Mouse (Mus musculus) kidney, adult 8-10 months (tissue): ENCODE measurements around the gene Esrrg.

Experiments used
- DNase-seq, 2 experiments: peaks; one replicate each; pipeline ENCODE4 v3.0.0; 2022

Esrrg gene

GRCm38 (mm10) chr1:187920156-187920777 is 311.7 kb downstream of the Esrrg start:
- no peak for DNase-seq

- DNase-seq, result no peak
These were observed 322.6 kb downstream of the Esrrg start for GRCm38 (mm10) chr1:187931146-187931545.

DNA sequence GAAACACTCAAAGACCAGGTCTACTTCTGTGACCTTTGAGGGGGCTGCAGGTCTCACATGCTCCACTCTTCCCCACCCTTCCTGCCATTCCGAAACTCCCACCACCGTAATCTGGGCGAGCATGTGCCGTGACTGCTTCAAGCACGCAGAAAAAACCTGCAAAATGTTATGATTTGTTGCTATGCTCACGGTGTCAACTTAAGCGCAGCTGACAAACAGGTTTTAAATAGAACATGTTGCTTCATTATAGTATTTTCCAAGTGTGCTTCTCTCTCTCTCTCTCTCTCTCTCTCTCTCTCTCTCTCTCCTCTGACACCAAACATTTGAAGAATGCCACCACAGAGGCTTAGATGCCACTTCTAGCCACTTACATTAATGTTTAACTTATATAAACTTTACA is 330.1 kb downstream of the Esrrg start:
- no peak for DNase-seq

GRCm38 (mm10) chr1:187939078-187939477 is 330.5 kb downstream of the Esrrg start:
- DNase-seq, result no peak

- no peak for DNase-seq
These were observed 342.9 kb downstream of the Esrrg start for GRCm38 (mm10) chr1:187951506-187951905.

DNA sequence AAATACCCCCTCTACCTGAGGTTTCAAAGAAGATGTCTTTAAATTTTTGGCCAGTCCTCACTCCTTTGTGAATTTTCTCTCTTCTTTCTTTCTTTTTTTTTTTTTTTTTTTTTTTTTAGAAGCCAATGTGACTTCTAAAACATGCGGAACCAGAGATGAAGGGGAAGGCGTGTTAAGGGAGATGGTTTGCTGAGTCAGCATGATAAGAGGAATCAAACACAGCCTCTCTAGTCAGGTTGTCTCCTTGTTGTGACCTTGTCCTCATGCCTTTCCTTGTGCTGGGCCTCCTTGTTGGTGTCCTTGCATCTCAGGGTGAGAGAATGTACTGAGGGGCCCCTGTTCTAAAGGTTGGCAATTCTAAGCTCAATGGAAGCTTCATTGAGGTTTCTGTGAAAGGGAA is 348.1 kb downstream of the Esrrg start:
- DNase-seq, result no peak

DNA sequence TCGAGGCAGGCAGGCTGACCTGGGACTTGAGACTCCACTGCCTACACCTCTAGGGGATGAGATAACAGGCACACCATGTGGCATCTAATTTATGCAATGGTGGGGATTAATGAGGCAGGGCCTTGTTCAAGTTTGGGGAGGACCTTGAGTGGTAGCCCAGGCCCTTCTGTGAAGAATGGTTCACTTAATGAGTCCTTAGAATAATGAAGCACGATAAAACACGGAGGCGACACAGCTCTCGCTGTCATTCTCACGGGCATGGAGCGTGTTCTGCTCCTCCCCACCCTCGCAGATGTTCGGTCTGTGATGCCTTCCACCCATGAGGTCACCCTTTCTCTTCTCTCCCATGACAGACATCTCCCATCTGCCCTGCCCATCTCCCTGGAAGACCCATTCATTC is 350.6 kb downstream of the Esrrg start:
- DNase-seq, result no peak

GRCm38 (mm10) chr1:187961452-187961851 is 352.9 kb downstream of the Esrrg start:
- DNase-seq, result no peak

DNA sequence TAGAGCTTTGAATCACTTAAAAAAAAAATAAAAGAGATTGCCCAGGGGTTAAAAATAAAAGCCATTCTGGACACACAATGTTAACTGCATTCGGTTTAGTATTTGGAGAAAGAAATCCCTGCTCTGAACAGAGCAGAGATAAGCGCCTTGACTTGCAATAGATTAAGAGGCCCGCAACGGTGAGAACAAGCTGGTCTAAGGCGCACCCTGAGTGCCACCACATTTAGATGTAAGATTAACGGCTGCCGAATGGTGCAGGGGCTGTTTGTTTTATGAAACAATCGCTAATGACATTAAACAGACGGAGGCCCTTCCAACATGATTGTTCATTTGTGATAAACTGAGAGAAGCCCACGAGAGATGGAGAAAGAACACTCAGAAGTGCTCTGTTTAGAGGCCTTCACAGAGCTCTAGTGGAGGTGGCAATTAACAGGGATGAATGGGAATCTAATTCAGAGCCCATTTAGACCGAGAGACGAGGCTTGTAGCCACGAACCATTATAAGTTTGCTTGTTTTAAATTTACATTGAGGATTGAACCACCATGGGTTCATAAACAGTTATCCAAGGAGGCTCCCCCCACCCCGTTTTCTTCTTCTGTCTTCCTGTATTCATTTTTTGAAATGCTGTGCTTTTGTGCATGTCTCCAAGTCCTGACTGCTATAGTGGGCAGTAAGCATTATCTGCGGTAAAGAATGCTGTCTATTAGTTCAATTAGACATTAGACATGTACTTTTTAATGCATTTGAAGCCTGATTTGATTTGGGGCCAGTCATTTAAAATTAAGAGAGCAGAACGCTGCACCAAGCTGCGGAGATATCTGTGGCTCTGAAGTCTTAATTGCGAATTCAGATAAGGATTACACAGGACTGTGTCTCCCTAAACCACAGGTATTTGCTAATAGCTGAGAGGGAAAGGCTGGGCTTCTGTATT is 356.5 kb downstream of the Esrrg start:
- DNase-seq, result no peak

GRCm38 (mm10) chr1:187965921-187966320 is 357.3 kb downstream of the Esrrg start:
- no peak for DNase-seq

DNA sequence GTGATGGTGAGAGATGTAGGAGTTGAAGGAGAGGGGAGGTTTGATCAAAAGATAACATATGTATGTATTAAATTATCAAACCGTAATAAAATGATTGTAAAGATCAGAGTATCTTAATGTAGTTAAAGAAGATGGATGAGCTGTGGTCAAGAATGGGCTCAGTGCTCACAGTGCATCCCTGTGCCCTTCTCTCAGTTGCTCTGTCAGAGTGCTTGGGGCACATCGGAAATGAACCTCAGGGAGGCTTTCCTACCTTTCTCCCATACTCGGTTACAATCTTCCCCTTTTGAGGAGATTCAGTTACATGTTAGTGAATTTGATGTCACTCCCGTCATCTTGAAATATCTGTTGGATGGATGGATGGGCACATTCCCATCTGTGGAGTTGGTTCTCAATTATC is 359.8 kb downstream of the Esrrg start:
- DNase-seq, result no peak

GRCm38 (mm10) chr1:187969491-187969890 is 360.9 kb downstream of the Esrrg start:
- DNase-seq, result no peak

DNA sequence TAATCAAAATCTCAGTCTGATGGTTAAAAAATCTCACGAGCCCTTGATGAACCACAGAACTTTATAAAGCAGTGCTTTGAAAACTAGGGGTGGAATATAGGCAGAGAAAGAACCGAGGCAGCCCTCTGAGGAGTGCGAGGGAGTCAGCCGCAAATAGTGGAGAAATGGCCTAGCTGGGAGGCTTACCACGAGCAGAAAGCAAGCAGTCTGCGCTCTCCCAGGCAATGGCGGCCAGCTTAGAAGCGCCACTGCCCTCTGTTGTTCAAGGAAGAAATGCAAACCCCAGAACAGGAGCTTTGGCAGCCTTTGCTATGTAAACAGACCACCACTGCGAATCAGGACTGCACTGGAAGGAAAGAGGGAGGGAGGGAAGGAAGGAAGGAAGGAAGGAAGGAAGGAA is 365.8 kb downstream of the Esrrg start:
- peak in 1 of 2 experiments; percentile 19 for DNase-seq

DNA sequence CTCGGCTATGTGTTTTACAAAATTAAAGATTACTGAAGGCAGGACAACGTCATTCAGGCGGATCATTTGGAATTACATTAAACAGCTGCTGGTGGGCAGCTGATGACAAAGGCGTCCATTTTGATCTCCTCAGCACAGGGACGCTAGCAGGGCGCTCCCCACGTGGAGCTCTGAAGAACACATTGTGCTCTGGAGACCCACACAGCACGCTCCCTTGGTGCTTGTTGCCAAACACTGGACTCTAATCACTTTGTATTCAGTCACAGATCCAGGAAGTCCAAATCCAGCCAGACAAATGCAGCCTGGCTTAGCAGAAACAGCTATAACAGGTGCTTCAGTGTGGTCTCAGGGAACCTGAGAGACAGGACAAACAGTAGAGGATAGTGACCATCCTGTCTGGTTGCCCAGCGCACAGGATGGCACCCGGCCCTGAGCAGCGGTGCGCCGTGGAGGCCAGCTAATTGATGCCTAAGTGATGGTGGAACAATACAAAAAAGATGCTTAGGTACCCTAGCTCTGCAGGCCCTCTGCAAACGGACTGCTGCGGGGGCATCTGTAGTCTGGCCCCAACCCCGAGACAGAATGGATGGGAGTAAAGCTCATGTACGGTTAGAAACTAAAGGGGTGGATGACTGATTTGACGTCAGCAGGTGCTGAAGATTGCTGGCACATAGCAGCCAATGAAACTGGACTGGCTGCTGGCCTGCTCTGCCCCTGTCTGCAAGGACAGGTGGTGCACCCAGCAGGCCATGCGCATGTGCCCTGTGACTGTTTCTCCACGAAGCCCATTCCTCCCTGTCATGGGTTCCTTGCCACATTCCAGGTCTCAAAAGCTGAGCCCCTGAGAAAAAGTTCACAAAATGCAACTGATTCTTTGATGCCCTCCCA is 367.1 kb downstream of the Esrrg start:
- no peak for DNase-seq

GRCm38 (mm10) chr1:187976353-187976730 is 367.8 kb downstream of the Esrrg start:
- DNase-seq, result no peak

DNA sequence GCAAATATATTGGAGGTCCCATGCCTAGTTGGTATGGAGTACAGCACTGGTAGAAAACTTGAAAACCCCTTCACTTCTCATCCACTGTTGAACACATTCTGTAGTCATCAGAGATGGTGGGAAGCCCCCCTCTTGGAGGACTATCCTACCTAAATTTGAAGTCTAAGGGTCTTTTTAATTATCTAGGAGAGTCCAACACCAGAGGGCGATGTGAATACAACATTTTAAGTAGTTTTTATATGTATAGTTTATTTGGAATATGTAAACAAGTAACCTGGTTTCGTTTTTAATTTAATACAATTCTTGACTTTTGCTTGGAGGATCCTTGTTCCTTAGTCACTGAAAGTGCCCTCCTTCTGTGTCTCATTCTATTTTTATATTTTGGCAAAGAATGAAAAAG is 372.4 kb downstream of the Esrrg start:
- DNase-seq, result no peak

DNA sequence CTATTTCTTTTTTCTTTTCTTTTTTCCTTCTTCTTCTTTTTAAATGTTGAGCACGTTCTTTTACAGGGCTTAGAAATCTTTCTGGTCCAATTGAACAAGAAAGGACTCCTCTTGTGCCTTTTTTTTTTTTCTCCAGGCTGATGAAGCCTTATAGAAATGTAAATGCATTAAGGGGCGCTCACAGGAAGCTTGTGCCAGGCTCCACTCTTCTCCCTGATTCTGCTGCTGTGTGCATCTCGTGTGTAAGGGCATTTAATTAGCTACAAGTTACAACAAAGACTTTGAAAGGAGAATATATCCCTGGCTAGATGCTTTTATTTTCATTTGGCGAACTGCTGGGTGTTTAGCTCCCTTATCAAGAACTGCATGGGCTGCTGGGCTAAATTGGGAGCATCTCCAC is 374.6 kb downstream of the Esrrg start:
- no peak for DNase-seq

DNA sequence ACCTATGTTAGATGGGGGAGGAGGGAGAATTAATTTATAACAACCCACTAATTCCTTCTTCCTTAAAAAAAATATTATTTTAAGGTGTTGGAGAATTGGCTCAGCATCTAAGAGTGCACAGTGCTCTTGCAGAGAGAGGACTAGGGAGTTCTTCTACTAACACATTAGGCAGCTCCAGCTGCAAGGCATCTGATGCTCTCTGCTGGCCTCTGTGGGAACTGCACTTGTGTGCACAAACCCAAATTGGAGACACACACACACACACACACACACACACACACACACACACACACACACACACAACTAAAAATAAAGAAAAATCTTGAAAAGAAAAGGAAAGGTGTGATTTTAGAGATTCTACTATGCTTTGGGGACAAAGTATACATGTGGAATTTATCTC is 381.6 kb downstream of the Esrrg start:
- DNase-seq, result peak in 1 of 2 experiments; percentile 13

GRCm38 (mm10) chr1:187997584-187998338 is 389.2 kb downstream of the Esrrg start:
- DNase-seq, result peak; percentile 58 to 59

DNA sequence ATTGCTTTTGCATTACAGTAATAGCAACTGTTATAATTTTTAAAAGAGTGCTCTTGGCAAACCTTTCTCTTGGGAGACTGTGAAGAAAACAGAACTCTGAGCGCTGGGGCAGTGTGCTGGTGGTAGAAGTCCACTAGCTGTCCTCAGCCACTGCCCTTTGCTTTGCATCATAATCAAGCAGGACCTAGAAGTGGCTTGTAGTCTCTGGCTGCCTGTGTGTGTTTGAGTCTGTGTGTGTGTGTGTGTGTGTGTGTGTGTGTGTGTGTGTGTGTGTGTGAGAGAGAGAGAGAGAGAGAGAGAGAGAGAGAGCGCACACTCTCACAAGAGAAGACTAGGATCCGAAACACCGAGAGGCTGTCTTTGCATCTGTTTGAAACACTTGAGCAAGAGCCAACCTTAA is 390.5 kb downstream of the Esrrg start:
- DNase-seq, result no peak

DNA sequence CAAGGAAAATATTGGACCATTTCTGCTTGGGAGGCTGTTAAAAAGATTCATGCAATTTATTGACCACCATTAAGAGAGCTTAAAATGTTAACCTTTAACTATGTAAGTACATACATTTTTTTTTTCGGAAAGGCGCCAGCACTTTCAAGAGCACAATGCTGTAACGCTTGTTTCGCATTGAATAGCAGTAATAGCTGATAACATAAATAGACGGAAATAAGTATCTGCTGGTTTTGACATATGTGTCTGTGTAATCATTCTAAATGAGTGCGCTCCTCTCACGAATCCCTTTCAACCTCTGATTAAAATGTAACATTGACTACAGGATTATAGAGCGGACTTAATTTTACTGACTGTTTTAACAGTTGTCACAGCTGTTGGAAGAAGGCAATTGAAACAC is 391.6 kb downstream of the Esrrg start:
- DNase-seq, result no peak

- DNase-seq, result no peak
These were observed 398.4 kb downstream of the Esrrg start for GRCm38 (mm10) chr1:188006820-188007491.
